In genomic region chr3:141540749-141541148, GRCm38 (mm10) we compare ENCODE assay signal across 22 mouse cellular contexts.
DNase-seq lines count a peak whose midpoint lies in the region; ATAC-seq lines count a peak whose summit lies in the region.
"Had no signal": no experiment of that assay in that cellular context is flagged by ENCODE, and none has a peak within 500 bp of the region (broad histone marks: within the 10 kb centered on the region; RNA-seq: fewer than 3 reads in every experiment).

No protein-coding gene starts in this region.

- no peaks in the 10 kb centered on the region for H3K27me3 ChIP-seq in hindbrain, embryonic 13.5 days
- no peaks in the 10 kb centered on the region for H3K27me3 ChIP-seq in hindbrain, embryonic 14.5 days (ENCODE audit: control insufficient read depth, insufficient read depth, low read length)
- H3K27me3 ChIP-seq in neural tube, embryonic 13.5 days = no peaks in the 10 kb centered on the region
- no peaks in the 10 kb centered on the region for H3K27me3 ChIP-seq in neural tube, embryonic 15.5 days (replicated peaks)
- H3K27me3 ChIP-seq: embryonic facial prominence, embryonic 13.5 days; forebrain, embryonic 13.5 days had no signal

- ATAC-seq in hindbrain, embryonic 13.5 days (ENCODE audit: low FRiP score) = no peak
- no peak for ATAC-seq in hindbrain, embryonic 14.5 days (ENCODE audit: low FRiP score)
- 0 out of 2 replicates have a peak, but pooled peaks have one; percentile 36 for ATAC-seq in neural tube, embryonic 13.5 days (ENCODE audit: low read depth)
- ATAC-seq in neural tube, embryonic 15.5 days (ENCODE audit: low FRiP score) = peak; percentile 11; the same call in 1 of the 2 replicates
- ATAC-seq: CD4-positive, CD25-positive, alpha-beta regulatory T cell, adult 4 months; forebrain, embryonic 13.5 days; intestine, postnatal 0 days had no signal

- no peaks in the 10 kb centered on the region for H3K36me3 ChIP-seq in hindbrain, embryonic 13.5 days
- no peaks in the 10 kb centered on the region for H3K36me3 ChIP-seq in hindbrain, embryonic 14.5 days (replicated peaks; ENCODE audit: control insufficient read depth, insufficient read depth)
- H3K36me3 ChIP-seq in neural tube, embryonic 13.5 days = no peaks in the 10 kb centered on the region
- H3K36me3 ChIP-seq in neural tube, embryonic 15.5 days = no peaks in the 10 kb centered on the region
- H3K36me3 ChIP-seq: embryonic facial prominence, embryonic 10.5 days; embryonic facial prominence, embryonic 13.5 days had no signal

- no peak overlapping the region for H3K9ac ChIP-seq in hindbrain, embryonic 13.5 days
- H3K9ac ChIP-seq in hindbrain, embryonic 14.5 days = no peak overlapping the region
- H3K9ac ChIP-seq in neural tube, embryonic 13.5 days = no peak overlapping the region
- no peak overlapping the region for H3K9ac ChIP-seq in neural tube, embryonic 15.5 days (replicated peaks)
- H3K9ac ChIP-seq: embryonic facial prominence, embryonic 13.5 days; forebrain, embryonic 13.5 days had no signal

- no peak overlapping the region for H3K4me3 ChIP-seq in hindbrain, embryonic 13.5 days
- H3K4me3 ChIP-seq in hindbrain, embryonic 14.5 days (replicated peaks; ENCODE audit: low read length) = no peak overlapping the region
- no peak overlapping the region for H3K4me3 ChIP-seq in neural tube, embryonic 13.5 days
- H3K4me3 ChIP-seq in neural tube, embryonic 15.5 days (replicated peaks) = no peak overlapping the region
- H3K4me3 ChIP-seq: embryonic facial prominence, embryonic 10.5 days; embryonic facial prominence, embryonic 13.5 days; erythroblast, embryonic 14.5 days; forebrain, embryonic 13.5 days had no signal

- WGBS in hindbrain, embryonic 13.5 days = 63% methylated on average over 7 of the region's 7 CpGs
- WGBS in hindbrain, embryonic 14.5 days = 44% methylated on average over 7 of the region's 7 CpGs
- 51% methylated on average over 7 of the region's 7 CpGs for WGBS in neural tube, embryonic 13.5 days
- 52% methylated on average over 7 of the region's 7 CpGs for WGBS in neural tube, embryonic 15.5 days

- DNase-seq in hindbrain, embryonic 14.5 days (ENCODE audit: low spot score) = no peak
- DNase-seq in neural tube, embryonic 10.5 days (ENCODE audit: extremely low spot score, low spot score) = no peak
- DNase-seq in layer of hippocampus, adult 8-10 months (ENCODE audit: low spot score in 2 of 2) = no peak
- no peak for DNase-seq in testis, postnatal 14 days (ENCODE audit: low spot score)
- DNase-seq: adrenal gland, adult 2 months; adrenal gland, postnatal 14 days; cerebellum, adult 11-12 months; cerebellum, adult 8-10 months; cerebellum, postnatal 36 days; embryo, embryonic 11 days; gastrocnemius, postnatal 10 days; heart, adult 11 months had no signal

- H3K9me3 ChIP-seq in hindbrain, embryonic 13.5 days = no peaks in the 10 kb centered on the region
- H3K9me3 ChIP-seq in hindbrain, embryonic 14.5 days (ENCODE audit: control insufficient read depth, low read length) = no peaks in the 10 kb centered on the region
- H3K9me3 ChIP-seq in neural tube, embryonic 13.5 days = no peaks in the 10 kb centered on the region
- H3K9me3 ChIP-seq in neural tube, embryonic 15.5 days (replicated peaks) = no peaks in the 10 kb centered on the region
- H3K9me3 ChIP-seq: embryonic facial prominence, embryonic 13.5 days; forebrain, embryonic 13.5 days had no signal

- H3K4me2 ChIP-seq in hindbrain, embryonic 13.5 days = no peak overlapping the region
- H3K4me2 ChIP-seq in hindbrain, embryonic 14.5 days (replicated peaks) = no peak overlapping the region
- H3K4me2 ChIP-seq in neural tube, embryonic 13.5 days = no peak overlapping the region
- H3K4me2 ChIP-seq in neural tube, embryonic 15.5 days = no peak overlapping the region
- H3K4me2 ChIP-seq: embryonic facial prominence, embryonic 13.5 days; forebrain, embryonic 13.5 days; heart, embryonic 11.5 days had no signal

- H3K4me1 ChIP-seq in hindbrain, embryonic 13.5 days (replicated peaks) = no peaks in the 10 kb centered on the region; the same call in 1 of the 2 replicates
- no peaks in the 10 kb centered on the region for H3K4me1 ChIP-seq in hindbrain, embryonic 14.5 days (replicated peaks; ENCODE audit: control insufficient read depth, insufficient read depth, low read length)
- H3K4me1 ChIP-seq in neural tube, embryonic 13.5 days (replicated peaks) = 0 out of 2 replicates have a peak, but pooled peaks cover 7% of the 10 kb centered on the region
- no peaks in the 10 kb centered on the region for H3K4me1 ChIP-seq in neural tube, embryonic 15.5 days
- H3K4me1 ChIP-seq: embryonic facial prominence, embryonic 13.5 days had no signal

- H3K27ac ChIP-seq in hindbrain, embryonic 13.5 days = peak overlapping the region; percentile 66
- H3K27ac ChIP-seq in hindbrain, embryonic 14.5 days = no peak overlapping the region
- H3K27ac ChIP-seq in neural tube, embryonic 13.5 days (replicated peaks) = 0 out of 2 replicates have a peak overlapping the region, but pooled peaks have one; percentile 23
- no peak overlapping the region for H3K27ac ChIP-seq in neural tube, embryonic 15.5 days (replicated peaks)
- H3K27ac ChIP-seq: embryonic facial prominence, embryonic 10.5 days; embryonic facial prominence, embryonic 13.5 days; forebrain, embryonic 13.5 days had no signal

Comparison
In these comparisons a context has a peak if more than half of its experiments do, and no peak if none do; other contexts are left out.
1. H3K27ac ChIP-seq: peak in hindbrain, embryonic 13.5 days (single experiment) and neural tube, embryonic 13.5 days (single experiment); none in hindbrain, embryonic 14.5 days (single experiment) and neural tube, embryonic 15.5 days (single experiment).
2. ATAC-seq: peak in neural tube, embryonic 13.5 days (single experiment) and neural tube, embryonic 15.5 days (single experiment); none in hindbrain, embryonic 13.5 days (single experiment) and hindbrain, embryonic 14.5 days (single experiment).